Mouse (Mus musculus) small intestine, adult 2 months (tissue): Measurements from ENCODE around the gene Clec2l.

Experiments used
- CTCF ChIP-seq: fragments of 200-500 bp; IDR thresholded peaks from 2 replicates; pipeline ENCODE4 v1.5.1; 2012; ENCODE audit warnings: low read depth, mild to moderate bottlenecking, control low read depth, inconsistent platforms, low read length, moderate library complexity, mixed read lengths; ENCODE audit not compliant: insufficient replicate concordance, insufficient read length; ENCODE audit errors: extremely low read depth
- POLR2A ChIP-seq: fragments of 200-500 bp; IDR thresholded peaks from 2 replicates; pipeline ENCODE4 v1.6.1; 2012; ENCODE audit warnings: low read depth, mild to moderate bottlenecking, control low read depth, inconsistent platforms, low read length, moderate library complexity

GRCm38 (mm10) chr6:38703526-38703925 lies 40.7 kb downstream of the Clec2l start:
- no peak for TF ChIP-seq POLR2A
- TF ChIP-seq CTCF = no peak
